Mouse (Mus musculus) limb, embryonic 13.5 days (tissue): ENCODE data around the gene N4bp1. TPM values are rescaled to one million over a fixed set of nuclear protein-coding genes. Genes with fewer than 3 reads are reported as not detected.
A peak's percentile ranks its signal among the peaks of the same experiment; 100 is the strongest.

ENCODE experiments used
- ATAC-seq: fragments of 200-750 bp; cut with Nextera tagmentation; 2 replicates; pipeline ENCODE4 v1.8.0; 2017; ENCODE audit warnings: low read depth, moderate number of reproducible peaks, moderate TSS enrichment; ENCODE audit not compliant: low FRiP score
- H3K27ac ChIP-seq: fragments of 300-500 bp; sonication (generic); 2 replicates; pipeline ENCODE4 v1.5.1; 2015; ENCODE audit warnings: inconsistent platforms, mild to moderate bottlenecking, moderate library complexity
- H3K27me3 ChIP-seq: fragments of 300-500 bp; sonication (generic); 2 replicates; pipeline ENCODE4 v1.6.1; 2015; ENCODE audit warnings: mild to moderate bottlenecking, inconsistent platforms
- H3K36me3 ChIP-seq: fragments of 300-500 bp; sonication (generic); 2 replicates; pipeline ENCODE4 v1.6.1; 2015; ENCODE audit warnings: inconsistent platforms, mild to moderate bottlenecking, moderate library complexity
- H3K4me1 ChIP-seq: fragments of 300-500 bp; sonication (generic); 2 replicates; pipeline ENCODE4 v1.6.1; 2015; ENCODE audit warnings: inconsistent platforms
- H3K4me2 ChIP-seq: fragments of 300-500 bp; sonication (generic); replicated peaks from 2 replicates; pipeline ENCODE4 v1.6.1; 2015; ENCODE audit warnings: inconsistent platforms, mild to moderate bottlenecking, moderate library complexity
- H3K4me3 ChIP-seq: fragments of 300-500 bp; sonication (generic); 2 replicates; pipeline ENCODE4 v1.5.1; 2015; ENCODE audit warnings: moderate library complexity, mild to moderate bottlenecking, inconsistent platforms
- H3K9ac ChIP-seq: fragments of 300-500 bp; sonication (generic); 2 replicates; pipeline ENCODE4 v1.6.1; 2015; ENCODE audit warnings: mild to moderate bottlenecking, inconsistent platforms
- H3K9me3 ChIP-seq: fragments of 300-500 bp; sonication (generic); 2 replicates; pipeline ENCODE4 v1.6.1; 2016; ENCODE audit warnings: inconsistent platforms
- WGBS: fragments of 180-500 bp; shearing (Covaris S2); methylation state at CpG from one replicate; pipeline ENCODE4 v1.1.7; 2015; 5-methylcytosine and 5-hydroxymethylcytosine counted together
- polyA plus RNA-seq: library from polyadenylated mRNA; unstranded; fragments of >200 nt; fragmentation: Nextera tagmentation; extraction: Ambion mirVana; gene quantifications from 2 replicates; pipeline ENCODE4 v1.2.1, GENCODE M21; 2015

N4bp1 gene
- polyA plus RNA-seq, 1 experiment from 2014 or later = 10.9 TPM

DNA sequence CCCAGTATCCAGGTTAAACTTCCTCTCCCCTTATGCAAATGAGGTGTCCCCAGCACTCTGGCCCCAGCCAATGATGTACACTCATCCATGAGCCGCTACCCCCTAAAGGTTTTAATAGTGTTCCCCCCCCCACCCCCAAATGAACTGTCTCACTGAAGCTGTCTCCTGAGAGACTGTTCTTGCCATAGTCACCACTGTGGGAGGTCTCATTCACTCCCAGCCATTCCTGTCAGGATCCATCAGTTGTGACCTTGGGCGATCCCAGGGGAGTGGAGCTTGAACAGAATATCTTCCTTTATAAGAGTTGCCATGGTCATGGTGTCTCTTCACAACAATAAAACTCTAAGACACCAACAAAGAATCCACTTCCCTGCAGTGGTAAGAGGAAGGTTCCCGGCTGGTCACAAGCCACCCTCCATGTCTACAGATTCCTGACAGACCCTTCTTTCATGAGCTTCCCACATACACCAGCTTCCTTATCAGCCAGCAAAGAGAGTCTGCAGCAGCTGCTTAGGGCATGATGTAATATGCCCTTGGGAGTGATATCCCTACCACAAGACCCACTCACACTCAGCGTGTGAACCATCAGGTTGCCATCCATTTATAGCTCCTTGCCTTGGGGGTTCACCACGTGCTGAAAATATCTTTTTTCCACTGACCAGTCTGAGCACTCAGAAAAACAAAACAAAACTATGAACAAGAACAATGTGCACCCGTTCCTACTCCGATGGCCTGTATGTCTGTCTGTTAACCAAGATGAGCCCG is 50.4 kb downstream of the N4bp1 start:
- ATAC-seq = no peak
- Histone ChIP-seq H3K4me1 (no peaks in the 10 kb centered on the region), H3K4me3 (no peak overlapping the region), H3K9me3 (no peaks in the 10 kb centered on the region), H3K36me3 (peaks cover 14% of the 10 kb centered on the region), H3K27ac (no peak overlapping the region), H3K9ac (no peak overlapping the region), H3K27me3 (no peaks in the 10 kb centered on the region), H3K4me2 (no peak overlapping the region)
- 82% methylated on average over 8 of the region's 8 CpGs for WGBS

GRCm38 (mm10) chr8:86833937-86834336 is 51.1 kb downstream of the N4bp1 start:
- no peaks in the 10 kb centered on the region for H3K4me1 ChIP-seq
- WGBS = 87% methylated on average over 1 of the region's 1 CpGs

GRCm38 (mm10) chr8:86828925-86829324 is 56.1 kb downstream of the N4bp1 start:
- no peak for ATAC-seq
- no peaks in the 10 kb centered on the region for H3K9me3 ChIP-seq
- H3K4me1 ChIP-seq = no peaks in the 10 kb centered on the region
- no peak overlapping the region for H3K4me3 ChIP-seq
- no peak overlapping the region for H3K27ac ChIP-seq
- no peak overlapping the region for H3K9ac ChIP-seq
- H3K27me3 ChIP-seq = no peaks in the 10 kb centered on the region
- H3K36me3 ChIP-seq = no peaks in the 10 kb centered on the region
- no peak overlapping the region for H3K4me2 ChIP-seq
- 58% methylated on average over 2 of the region's 2 CpGs for WGBS

More at GRCm38 (mm10) chr8:86833937-86834336, 51.1 kb downstream of the N4bp1 start:
- Histone ChIP-seq H3K27me3 (no peaks in the 10 kb centered on the region), H3K27ac (no peak overlapping the region), H3K4me3 (no peak overlapping the region), H3K9ac (no peak overlapping the region), H3K9me3 (no peaks in the 10 kb centered on the region), H3K4me2 (no peak overlapping the region), H3K36me3 (peaks cover 6% of the 10 kb centered on the region; the same call in 1 of the 2 replicates)
- no peak for ATAC-seq

DNA sequence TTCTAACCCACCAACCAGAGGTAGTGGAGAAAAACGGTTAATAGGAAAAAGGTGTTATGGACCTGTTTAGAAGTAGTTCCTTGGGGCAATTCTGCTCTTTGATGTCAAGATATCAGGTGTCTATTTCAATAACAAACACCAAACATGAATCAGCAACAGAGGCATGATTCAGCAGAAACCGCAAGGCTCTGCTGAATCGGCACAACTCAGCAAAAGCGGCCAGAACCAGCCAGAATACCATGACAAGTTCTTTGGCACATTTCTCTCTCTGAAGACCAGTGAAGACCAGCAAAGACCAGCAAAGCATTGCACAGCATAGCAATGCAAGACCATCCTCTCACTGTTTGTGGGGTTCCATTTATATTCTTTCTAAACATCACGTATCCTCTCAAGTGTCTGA is 57.9 kb downstream of the N4bp1 start:
- no peaks in the 10 kb centered on the region for H3K9me3 ChIP-seq
- WGBS = 90% methylated on average over 5 of the region's 5 CpGs
- no peak for ATAC-seq
- H3K27ac ChIP-seq = no peak overlapping the region
- H3K4me2 ChIP-seq = no peak overlapping the region
- H3K9ac ChIP-seq = no peak overlapping the region
- H3K27me3 ChIP-seq = no peaks in the 10 kb centered on the region
- no peak overlapping the region for H3K4me3 ChIP-seq
- no peaks in the 10 kb centered on the region for H3K4me1 ChIP-seq
- no peaks in the 10 kb centered on the region for H3K36me3 ChIP-seq

GRCm38 (mm10) chr8:86826538-86826937 is 58.5 kb downstream of the N4bp1 start:
- Histone ChIP-seq H3K36me3 (no peaks in the 10 kb centered on the region), H3K4me2 (no peak overlapping the region), H3K9me3 (no peaks in the 10 kb centered on the region), H3K4me3 (no peak overlapping the region), H3K27me3 (no peaks in the 10 kb centered on the region), H3K9ac (no peak overlapping the region), H3K27ac (no peak overlapping the region), H3K4me1 (no peaks in the 10 kb centered on the region)
- ATAC-seq = no peak

- WGBS = 80% methylated on average over 9 of the region's 9 CpGs
- Histone ChIP-seq H3K27me3 (no peaks in the 10 kb centered on the region), H3K9me3 (no peaks in the 10 kb centered on the region), H3K36me3 (no peaks in the 10 kb centered on the region), H3K9ac (no peak overlapping the region), H3K4me2 (no peak overlapping the region), H3K27ac (no peak overlapping the region), H3K4me1 (peaks cover 5% of the 10 kb centered on the region), H3K4me3 (no peak overlapping the region)
- no peak for ATAC-seq
These were observed 59.2 kb downstream of the N4bp1 start for GRCm38 (mm10) chr8:86825674-86826448.

- H3K27me3 ChIP-seq = no peaks in the 10 kb centered on the region
These were observed 60.3 kb downstream of the N4bp1 start for GRCm38 (mm10) chr8:86824735-86825134.

GRCm38 (mm10) chr8:86820756-86821201 is 64.3 kb downstream of the N4bp1 start:
- Histone ChIP-seq H3K27me3 (no peaks in the 10 kb centered on the region), H3K27ac (peak overlapping the region; percentile 77; the same call in 1 of the 2 replicates), H3K9me3 (no peaks in the 10 kb centered on the region), H3K4me1 (peaks cover 24% of the 10 kb centered on the region), H3K36me3 (no peaks in the 10 kb centered on the region), H3K9ac (no peak overlapping the region), H3K4me3 (no peak overlapping the region), H3K4me2 (peak overlapping the region; percentile 16)
- ATAC-seq = peak; percentile 88
- 4% methylated on average over 3 of the region's 3 CpGs for WGBS

More at GRCm38 (mm10) chr8:86824735-86825134, 60.3 kb downstream of the N4bp1 start:
- no peak overlapping the region for H3K4me3 ChIP-seq
- no peak overlapping the region for H3K4me2 ChIP-seq
- H3K27ac ChIP-seq = no peak overlapping the region
- peaks cover 16% of the 10 kb centered on the region for H3K4me1 ChIP-seq
- ATAC-seq = no peak
- 58% methylated on average over 4 of the region's 4 CpGs for WGBS
- H3K36me3 ChIP-seq = no peaks in the 10 kb centered on the region
- no peaks in the 10 kb centered on the region for H3K9me3 ChIP-seq
- H3K9ac ChIP-seq = no peak overlapping the region

GRCm38 (mm10) chr8:86820186-86820755 is 64.8 kb downstream of the N4bp1 start:
- H3K9ac ChIP-seq = no peak overlapping the region
- peak overlapping the region; percentile 77; the same call in 1 of the 2 replicates for H3K27ac ChIP-seq
- no peaks in the 10 kb centered on the region for H3K27me3 ChIP-seq
- no peak overlapping the region for H3K4me3 ChIP-seq
- peaks cover 24% of the 10 kb centered on the region for H3K4me1 ChIP-seq
- 13% methylated on average over 2 of the region's 2 CpGs for WGBS
- no peaks in the 10 kb centered on the region for H3K36me3 ChIP-seq
- H3K4me2 ChIP-seq = peak overlapping the region; percentile 16
- ATAC-seq = peak; percentile 41; the same call in 1 of the 2 replicates
- no peaks in the 10 kb centered on the region for H3K9me3 ChIP-seq

- Histone ChIP-seq H3K9ac (no peak overlapping the region), H3K4me1 (peaks cover 24% of the 10 kb centered on the region), H3K4me2 (no peak overlapping the region), H3K36me3 (no peaks in the 10 kb centered on the region), H3K4me3 (no peak overlapping the region), H3K27me3 (no peaks in the 10 kb centered on the region), H3K27ac (no peak overlapping the region), H3K9me3 (no peaks in the 10 kb centered on the region)
- ATAC-seq = no peak
- WGBS = 45% methylated on average over 6 of the region's 6 CpGs
These were observed 65.6 kb downstream of the N4bp1 start for GRCm38 (mm10) chr8:86819426-86819825.

GRCm38 (mm10) chr8:86808990-86809960 is 75.8 kb downstream of the N4bp1 start:
- Histone ChIP-seq H3K27me3 (0 out of 2 replicates have a peak, but pooled peaks cover 3% of the 10 kb centered on the region), H3K4me3 (no peak overlapping the region), H3K9ac (no peak overlapping the region), H3K9me3 (no peaks in the 10 kb centered on the region), H3K4me2 (no peak overlapping the region), H3K4me1 (no peaks in the 10 kb centered on the region), H3K27ac (no peak overlapping the region), H3K36me3 (no peaks in the 10 kb centered on the region)
- WGBS = 73% methylated on average over 15 of the region's 15 CpGs
- peak; percentile 60 for ATAC-seq
